Mouse (Mus musculus): ENCODE data around the gene Unc5a.

DNA sequence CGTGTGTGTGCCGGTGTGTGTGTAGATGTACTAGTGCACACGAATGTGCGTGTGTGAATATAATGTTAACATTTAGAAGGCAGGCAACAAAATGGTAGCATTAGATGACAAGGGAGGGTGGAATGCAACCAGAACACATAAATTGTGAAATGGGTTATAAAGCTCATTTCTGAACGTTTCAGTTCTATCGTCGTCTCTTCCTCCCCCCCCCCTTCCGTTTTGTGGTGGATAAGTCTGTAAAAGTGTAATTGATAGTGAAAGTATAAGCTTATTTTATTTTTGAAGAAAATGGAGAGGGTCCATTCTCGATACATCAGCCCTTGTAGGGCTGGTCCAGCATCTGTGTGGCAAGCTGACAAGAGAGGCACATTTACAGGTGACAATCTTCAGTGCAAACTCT, 69.5 kb downstream of the Unc5a start:
- TF ChIP-seq USF1 (IDR thresholded peaks at IDR 0.05; ENCODE audit: low read depth) (no peak), POLR2A (IDR thresholded peaks at IDR 0.05; ENCODE audit: insufficient read length, low read depth) (no peak), POLR2AphosphoS2 (IDR thresholded peaks at IDR 0.05; ENCODE audit: insufficient read length, low read depth) (no peak), CEBPB (IDR thresholded peaks at IDR 0.05; ENCODE audit: insufficient read depth, poor library complexity, severe bottlenecking) (no peak), E2F4 (IDR thresholded peaks at IDR 0.05; ENCODE audit: insufficient read depth) (no peak)

Measured in myocyte (in vitro differentiated cells).